Mouse (Mus musculus): ENCODE measurements at regions not wholly inside any gene's neighbourhood (a gene's known extent, or its start where the extent isn't known, plus 50 kb on each side); places are given as distances from the start of the nearest gene placed in this dataset.

GRCm38 (mm10) chr15:62483534-62483933 is 1361.4 kb downstream of the Gsdmc2 start:
- TF ChIP-seq CTCF (IDR thresholded peaks at IDR 0.05 in 2 of 3, conservative IDR thresholded peaks at IDR 0.05 in 1 of 3; ENCODE audit: control insufficient read depth in 1 of 3, insufficient read depth in 1 of 3, low read depth in 2 of 3, low read length in 3 of 3, poor library complexity in 1 of 3, severe bottlenecking in 1 of 3) (no peak), POLR2A (IDR thresholded peaks at IDR 0.05; ENCODE audit: control insufficient read depth in 1 of 2, insufficient read depth in 1 of 2, low read depth in 1 of 2, low read length in 2 of 2, poor library complexity in 1 of 2) (no peak), HCFC1 (IDR thresholded peaks at IDR 0.05; ENCODE audit: low read depth, low read length) (no peak), TAL1 (IDR thresholded peaks at IDR 0.05; ENCODE audit: low read length) (no peak), ZMIZ1 (IDR thresholded peaks at IDR 0.05; ENCODE audit: low read depth, low read length) (no peak), NELFE (IDR thresholded peaks at IDR 0.05; ENCODE audit: low read depth, low read length) (no peak), TCF12 (IDR thresholded peaks at IDR 0.05; ENCODE audit: low read depth, low read length) (no peak), ZNF384 (IDR thresholded peaks at IDR 0.05; ENCODE audit: low read depth, low read length) (no peak), UBTF (IDR thresholded peaks at IDR 0.05; ENCODE audit: borderline replicate concordance, insufficient read depth, low read depth, low read length) (no peak), POLR2AphosphoS5 (IDR thresholded peaks at IDR 0.05; ENCODE audit: borderline replicate concordance, low read depth, low read length) (no peak)
